Mouse (Mus musculus): ENCODE measurements at regions not wholly inside any gene's neighbourhood (a gene's known extent, or its start where the extent isn't known, plus 50 kb on each side); places are given as distances from the start of the nearest gene placed in this dataset.

DNA sequence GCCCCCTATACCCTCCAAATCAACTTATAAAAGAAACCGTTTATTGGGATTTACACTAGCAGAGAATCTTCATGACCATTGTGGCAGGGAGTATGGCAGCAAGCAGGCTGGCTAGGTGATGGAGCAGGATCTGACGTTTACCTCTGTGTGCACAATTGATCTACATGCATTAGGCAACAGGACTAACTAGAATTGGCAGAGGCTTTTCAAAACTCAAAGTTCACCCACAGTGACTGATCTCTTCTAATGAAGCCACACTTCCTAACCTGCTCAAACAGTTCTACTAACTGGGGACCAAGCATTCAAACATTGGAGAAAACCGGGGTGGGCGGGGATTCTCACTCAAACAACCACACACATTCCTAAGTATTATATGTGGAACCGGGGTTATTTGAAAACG is 1382.9 kb upstream of the Tenm2 start:
- DNase-seq, result no peak

DNA sequence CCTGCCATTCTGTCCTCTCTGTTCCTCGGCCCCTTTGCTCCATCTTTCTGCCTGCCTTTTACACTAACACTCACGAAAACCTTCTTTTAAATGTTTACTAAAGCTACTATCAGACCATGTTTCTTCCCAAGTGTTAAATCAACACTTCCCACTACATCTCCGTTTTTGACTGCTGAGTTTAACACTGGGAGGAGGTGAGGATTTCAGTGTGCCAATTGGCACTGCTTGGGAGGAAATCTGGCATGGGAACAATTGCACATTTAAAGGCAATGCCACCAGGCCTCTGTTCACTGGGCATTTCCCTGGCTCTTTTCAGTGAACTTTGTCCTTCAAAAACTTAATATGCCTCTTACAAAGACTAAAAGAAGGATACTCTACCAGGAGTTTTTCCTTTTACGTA is 1365.2 kb upstream of the Tenm2 start:
- no peak for DNase-seq

DNA sequence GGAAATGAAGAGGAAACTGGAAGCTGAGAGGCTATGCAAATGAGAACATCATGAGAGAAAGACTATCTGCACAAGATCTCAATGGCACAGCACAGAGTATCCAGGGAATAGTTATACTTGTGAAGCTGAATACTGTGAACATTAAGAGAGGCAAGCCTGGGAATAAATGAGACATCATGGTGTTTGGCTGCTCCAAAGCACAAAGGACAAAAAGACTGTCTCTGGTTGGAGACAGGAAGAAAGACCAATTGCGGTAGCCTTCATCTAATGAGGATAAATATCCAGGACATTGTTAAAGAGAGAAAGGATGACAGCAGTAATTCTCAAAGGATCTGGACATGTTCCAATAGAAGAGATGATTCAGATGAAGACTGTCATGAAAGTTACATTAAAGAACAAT is 1332.8 kb upstream of the Tenm2 start:
- no peak for DNase-seq

DNA sequence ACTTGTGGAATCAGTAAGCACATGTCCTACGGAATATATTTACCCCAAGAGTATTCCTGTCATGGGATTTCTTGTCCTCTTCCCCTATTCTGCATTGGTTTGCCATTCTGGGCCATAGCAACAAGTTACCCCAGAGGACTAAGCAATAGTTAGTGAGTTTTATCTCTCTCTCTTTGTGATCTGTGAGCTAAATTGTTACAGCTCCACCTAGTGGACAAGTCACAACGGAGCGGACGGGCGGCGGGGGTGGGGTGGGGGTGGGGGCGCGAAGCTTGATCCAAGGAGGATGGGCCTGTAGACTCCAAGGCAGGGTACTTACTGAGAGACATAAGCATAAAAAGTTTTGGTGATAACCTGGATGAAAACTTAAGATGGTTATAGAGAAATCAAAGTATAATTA is 1308.1 kb upstream of the Tenm2 start:
- peak; percentile 5 for DNase-seq

DNA sequence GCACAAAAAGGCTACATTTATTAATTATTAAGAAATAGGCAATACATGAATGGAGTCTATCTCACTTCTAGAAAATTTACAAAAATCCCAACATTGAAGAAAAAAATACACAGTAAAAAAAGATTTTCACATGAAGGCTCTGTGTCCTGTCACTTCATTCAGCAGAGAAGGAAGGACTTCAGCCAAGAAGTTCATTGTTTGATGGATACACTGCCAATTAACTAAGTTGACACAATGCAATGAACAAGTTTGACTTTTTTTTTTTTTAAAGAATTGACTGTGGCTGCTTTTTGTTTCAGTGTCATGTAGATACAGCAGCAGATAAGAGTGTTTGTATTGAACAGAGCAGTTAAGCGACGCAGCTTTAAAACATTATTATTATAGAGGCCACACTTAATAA is 1304.3 kb upstream of the Tenm2 start:
- DNase-seq, result no peak

DNA sequence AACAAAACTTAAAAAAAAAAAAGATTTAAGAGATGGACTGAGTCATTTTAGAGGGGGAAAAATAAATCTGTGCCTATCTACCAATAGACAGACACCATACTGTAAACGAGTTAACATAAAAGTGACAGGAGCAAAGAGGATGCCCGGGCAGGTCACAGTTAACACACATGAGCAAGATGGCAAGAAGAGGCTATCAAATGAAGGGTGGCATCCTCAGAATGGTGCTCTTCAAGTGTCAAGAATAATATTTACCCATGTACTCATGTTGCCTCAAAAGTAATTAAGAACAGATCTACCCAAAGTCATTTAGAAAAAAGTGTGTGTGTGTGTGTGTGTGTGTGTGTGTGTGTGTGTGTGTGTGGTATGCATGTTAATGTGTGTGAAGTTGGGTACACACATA is 1296.5 kb upstream of the Tenm2 start:
- DNase-seq, result no peak

DNA sequence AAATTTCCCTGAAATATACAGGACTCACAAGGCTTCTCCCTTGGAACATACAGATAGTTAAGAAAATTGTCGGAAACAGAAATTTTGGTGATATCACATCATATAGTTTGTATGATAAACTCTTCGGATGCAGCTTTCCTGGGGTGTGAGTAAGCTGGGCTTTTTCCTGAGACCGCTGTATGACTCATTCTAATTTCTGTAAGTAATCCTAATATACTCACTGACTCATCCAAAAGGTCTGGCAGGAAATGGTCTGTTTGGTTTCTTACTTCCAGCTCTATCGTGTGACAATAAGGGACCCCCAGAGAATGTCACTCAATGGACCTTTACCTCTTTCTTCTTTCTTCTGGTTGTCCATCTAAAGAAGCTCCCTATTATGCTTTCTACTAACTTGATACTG is 1273.9 kb upstream of the Tenm2 start:
- no peak for DNase-seq

DNA sequence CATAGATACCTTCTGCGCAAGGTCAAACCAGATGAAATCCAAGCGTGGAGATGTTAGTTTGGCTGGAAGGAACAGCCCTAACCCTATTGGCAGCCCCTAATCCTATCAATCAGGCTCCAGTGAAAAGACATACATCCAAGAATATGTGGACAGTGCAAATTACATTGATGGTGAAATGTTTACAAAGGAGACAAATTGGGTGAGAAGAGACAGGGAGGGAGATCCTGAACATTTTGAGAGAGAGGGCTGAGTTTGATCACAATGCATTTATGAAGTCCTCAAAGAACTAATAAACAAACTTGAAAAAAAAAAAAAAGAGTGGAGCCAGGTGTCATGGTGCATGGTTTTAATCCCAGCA is 1228.5 kb upstream of the Tenm2 start:
- DNase-seq, result no peak

DNA sequence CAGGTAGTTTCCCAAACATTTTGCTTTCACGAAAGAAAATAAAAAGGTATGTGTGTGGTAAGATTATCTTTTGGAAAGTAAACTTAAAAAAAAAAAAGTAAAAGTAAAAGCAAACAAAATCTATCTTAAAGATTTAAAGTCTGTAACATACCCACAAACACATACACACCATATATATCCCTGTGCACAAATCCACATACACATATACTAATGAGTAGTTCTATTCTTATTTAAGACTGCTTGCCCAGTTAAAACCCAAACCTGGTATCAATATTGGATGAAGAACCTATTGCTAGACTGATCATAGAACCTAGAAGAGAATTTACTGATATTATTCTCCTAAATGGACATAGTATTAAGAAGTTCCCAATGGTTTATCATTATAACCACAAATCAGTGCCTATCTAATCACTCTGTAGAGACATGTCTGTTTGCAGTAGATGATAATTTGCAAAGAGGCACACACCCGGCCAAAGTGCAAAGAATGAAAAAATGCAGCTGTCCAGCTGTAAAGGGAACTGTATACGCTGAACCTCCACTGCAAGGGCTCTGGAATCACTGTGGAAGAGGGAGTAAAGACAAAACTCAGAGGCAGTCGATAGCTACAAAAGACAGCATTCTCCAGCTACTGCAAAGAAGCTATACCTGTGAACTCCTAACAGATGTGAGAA is 1227.9 kb upstream of the Tenm2 start:
- no peak for DNase-seq

DNA sequence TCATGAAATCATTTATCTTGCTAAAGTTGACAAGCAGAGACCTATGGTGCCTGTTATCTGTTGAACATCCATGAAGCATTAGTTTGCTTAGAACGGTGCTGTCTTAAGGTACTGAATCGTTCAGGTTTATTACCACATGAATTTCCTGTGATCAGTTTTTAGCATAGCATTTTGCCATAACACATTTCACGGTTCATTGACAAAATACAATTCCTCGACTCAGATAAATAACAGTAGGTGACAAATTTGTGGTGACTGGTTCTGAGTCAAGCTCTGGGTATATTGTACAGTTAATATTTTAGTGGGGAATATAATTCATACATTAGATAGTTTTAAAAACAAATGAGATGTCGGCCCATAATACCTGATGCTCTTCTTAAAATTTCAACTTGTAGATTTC is 1207.5 kb upstream of the Tenm2 start:
- DNase-seq, result no peak

DNA sequence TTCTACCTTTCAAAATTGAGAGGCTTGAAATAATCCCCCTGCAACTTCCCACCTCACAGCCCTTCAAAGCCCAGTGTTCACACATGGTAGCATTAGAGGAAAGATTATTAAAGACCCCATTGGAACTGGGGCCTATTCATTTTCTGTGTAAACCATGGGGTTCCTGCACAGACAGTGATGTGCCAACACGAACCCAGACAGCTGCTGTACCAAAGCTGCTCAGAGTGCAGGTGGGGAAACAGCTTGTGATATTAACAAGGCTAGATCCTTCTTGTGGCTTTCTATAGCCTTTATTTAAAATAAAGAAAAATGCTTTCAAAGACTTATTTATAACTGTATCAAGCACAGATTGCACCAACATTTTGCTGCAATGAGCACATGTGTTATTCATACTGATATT is 1174.5 kb upstream of the Tenm2 start:
- DNase-seq, result no peak

DNA sequence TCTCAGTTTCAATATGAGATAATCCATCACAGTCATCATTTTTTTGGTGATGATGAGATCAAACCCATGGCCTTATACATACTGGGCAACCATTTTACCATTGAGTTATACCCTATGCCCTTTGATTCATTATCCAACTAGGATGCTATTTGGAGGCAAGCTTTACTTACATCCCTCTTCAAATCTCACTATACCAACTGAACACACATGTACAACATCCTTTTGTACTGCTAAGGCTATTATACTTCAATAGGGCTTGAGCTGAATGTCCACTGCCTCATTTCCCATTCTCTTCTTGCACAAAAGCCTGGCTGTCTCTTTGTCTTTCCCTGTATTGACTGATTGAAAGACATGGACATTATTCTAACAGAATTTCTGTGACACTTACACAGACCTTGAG is 1162.0 kb upstream of the Tenm2 start:
- DNase-seq, result no peak

DNA sequence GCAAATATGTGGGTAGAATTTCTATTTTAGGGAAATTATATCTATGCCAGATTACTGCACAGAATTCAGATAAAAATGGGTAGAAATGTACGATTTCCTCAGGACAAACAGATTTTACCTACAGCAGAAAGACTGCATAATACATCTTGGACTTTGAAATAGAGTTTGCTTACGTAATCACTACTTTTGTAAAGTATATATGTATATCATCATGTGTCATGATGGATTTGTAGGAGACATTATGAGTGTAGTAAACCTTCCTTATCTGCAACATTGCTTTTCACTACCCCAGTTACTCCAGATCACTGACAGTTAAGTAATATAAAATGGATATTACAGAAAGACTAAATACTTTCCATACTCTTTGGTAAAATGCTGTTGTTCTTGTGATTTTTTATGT is 1151.2 kb upstream of the Tenm2 start:
- DNase-seq, result no peak

DNA sequence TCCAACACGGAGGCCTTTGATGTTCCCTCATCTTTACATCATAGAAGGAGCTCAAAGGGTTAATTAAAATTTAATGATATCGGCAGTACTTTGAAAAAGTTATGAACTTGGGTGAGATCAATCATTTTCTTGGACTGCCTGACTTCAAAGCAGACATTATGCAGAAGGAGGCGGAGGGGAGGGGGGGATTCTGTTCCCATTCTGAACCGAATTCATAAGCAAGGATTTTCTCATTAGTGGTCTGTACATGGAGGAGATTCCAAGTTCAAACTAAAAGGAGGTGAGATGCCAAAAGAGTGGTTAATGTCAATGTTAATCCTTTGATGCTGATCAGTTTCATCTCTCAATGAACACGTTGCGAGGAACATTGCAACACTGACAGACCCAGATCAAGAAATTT is 1110.7 kb upstream of the Tenm2 start:
- no peak for DNase-seq

DNA sequence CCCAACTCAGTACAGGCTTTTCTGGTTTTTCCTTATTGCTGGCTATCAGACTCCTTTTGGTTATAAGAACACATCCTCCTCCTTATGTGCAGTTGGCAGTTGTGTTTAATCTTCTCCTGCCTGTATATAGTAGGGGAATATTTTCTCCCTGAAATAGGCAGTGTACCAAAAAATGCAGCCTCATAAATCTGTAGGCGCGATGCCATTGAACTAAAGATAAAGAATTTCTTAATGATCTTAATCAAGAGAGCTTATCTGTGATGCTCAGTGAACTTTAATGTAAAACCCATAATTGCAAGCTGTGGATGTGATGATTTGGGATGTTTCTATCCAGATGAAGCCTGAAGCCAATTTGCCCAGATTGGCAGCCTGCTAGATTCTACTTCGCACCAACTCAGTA is 1099.6 kb upstream of the Tenm2 start:
- no peak for DNase-seq

DNA sequence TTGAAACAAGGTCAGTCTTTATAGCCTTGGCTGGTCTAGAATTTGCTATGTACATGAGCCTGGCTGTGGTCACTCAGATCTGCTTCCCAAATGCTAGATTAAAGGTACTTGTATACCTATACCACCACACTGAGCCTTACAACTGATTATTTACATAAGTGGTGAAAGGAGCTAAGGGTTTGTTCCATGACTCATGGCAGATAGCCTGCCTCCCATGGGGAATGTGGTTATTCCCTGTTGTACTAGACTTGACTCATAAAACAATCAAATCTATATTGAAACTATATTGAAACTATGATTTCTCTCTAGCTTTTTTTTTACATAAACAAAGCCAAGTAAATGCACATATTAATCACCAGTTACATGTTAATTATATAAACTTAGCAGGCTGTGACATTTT is 1061.9 kb upstream of the Tenm2 start:
- no peak for DNase-seq

DNA sequence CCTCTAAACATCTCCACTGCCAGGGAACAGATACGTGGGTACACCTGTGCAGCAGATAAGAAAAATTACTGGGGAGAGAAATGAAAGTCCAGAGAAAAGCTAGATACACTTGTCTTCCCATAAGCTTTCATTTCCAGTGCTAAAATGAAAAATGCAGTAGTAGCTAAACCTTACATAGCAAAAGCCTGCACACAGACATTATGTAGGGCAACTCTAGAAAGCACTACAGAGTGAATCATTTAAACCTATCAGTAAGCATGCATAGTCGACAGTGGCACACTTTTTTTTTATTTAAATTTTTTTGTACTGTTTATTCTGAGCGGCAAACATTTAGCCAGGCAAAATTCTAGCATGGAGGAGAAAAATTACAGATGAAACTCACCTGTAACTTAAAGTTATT is 1055.5 kb upstream of the Tenm2 start:
- DNase-seq, result no peak

DNA sequence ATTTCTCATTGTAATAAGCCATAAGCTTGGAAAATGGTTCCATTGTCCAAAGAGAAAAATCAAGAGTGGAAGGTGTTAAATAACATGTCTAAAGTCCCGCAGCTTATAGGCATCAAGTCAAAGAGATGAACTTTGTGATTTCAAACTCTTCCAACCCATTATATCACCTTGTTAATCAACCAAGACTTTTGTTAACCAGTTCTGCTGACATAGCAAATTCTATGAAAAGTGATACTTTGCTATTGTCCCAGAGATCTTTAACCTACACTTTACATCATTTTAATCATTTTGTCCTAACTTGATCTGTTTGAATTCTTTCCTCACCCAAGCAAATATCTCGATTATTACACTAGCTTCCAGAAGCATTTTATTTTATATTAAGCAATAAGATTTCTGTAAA is 1045.2 kb upstream of the Tenm2 start:
- no peak for DNase-seq

Data from liver (tissue).